Mouse (Mus musculus) C2C12 (cell line): ENCODE measurements around the gene Mmp11. TPM values are rescaled to one million over a fixed set of nuclear protein-coding genes. Genes with fewer than 3 reads are reported as not detected.

Source experiments
- H3K27me3 ChIP-seq: one replicate; pipeline ENCODE4 v1.6.1; 2011; ENCODE audit not compliant: control insufficient read depth, insufficient read depth, insufficient read length
- H3K36me3 ChIP-seq: one replicate; pipeline ENCODE4 v1.6.1; 2011; ENCODE audit not compliant: control insufficient read depth, insufficient read depth
- H3K4me3 ChIP-seq: one replicate; pipeline ENCODE4 v1.5.1; 2011; ENCODE audit warnings: mild to moderate bottlenecking, control low read depth; ENCODE audit not compliant: poor library complexity, insufficient read depth, severe bottlenecking
- H3K79me2 ChIP-seq: one replicate; pipeline ENCODE4 v1.6.1; 2011; ENCODE audit not compliant: control insufficient read depth, insufficient read depth
- H3K79me3 ChIP-seq: one replicate; pipeline ENCODE4 v1.6.1; 2011; ENCODE audit warnings: low read depth, control low read depth
- H3ac ChIP-seq: one replicate; pipeline ENCODE3; 2011; ENCODE audit warnings: low read depth; ENCODE audit not compliant: control insufficient read depth, insufficient read length
- CEBPB ChIP-seq: IDR thresholded peaks from one replicate; pipeline ENCODE4 v1.6.1; 2011; ENCODE audit warnings: low read depth, mild to moderate bottlenecking, control low read depth, moderate library complexity
- CTCF ChIP-seq: IDR thresholded peaks from one replicate; pipeline ENCODE4 v1.5.1; 2011; ENCODE audit not compliant: control insufficient read depth, insufficient read depth, insufficient read length
- FOSL1 ChIP-seq: IDR thresholded peaks from one replicate; pipeline ENCODE4 v1.8.0; 2011; ENCODE audit warnings: mild to moderate bottlenecking, low read length; ENCODE audit not compliant: poor library complexity, insufficient read depth, severe bottlenecking
- MAX ChIP-seq: IDR thresholded peaks from one replicate; pipeline ENCODE4 v1.6.1; 2011; ENCODE audit warnings: mild to moderate bottlenecking, control low read depth
- MYOD1 ChIP-seq: IDR thresholded peaks from one replicate; pipeline ENCODE4 v1.6.1; 2011; ENCODE audit warnings: low read depth; ENCODE audit not compliant: control insufficient read depth, insufficient read length
- MYOG ChIP-seq: IDR thresholded peaks from one replicate; pipeline ENCODE4 v1.6.1; 2011; ENCODE audit not compliant: control insufficient read depth, insufficient read length; ENCODE audit errors: extremely low read depth
- USF1 ChIP-seq: IDR thresholded peaks from one replicate; pipeline ENCODE4 v1.6.1; 2011; ENCODE audit warnings: low read depth, mild to moderate bottlenecking, control low read depth, moderate library complexity
- long read RNA-seq, 2 experiments: library from polyadenylated mRNA; unstranded; transcript quantifications; one replicate each; pipeline ENCODE4 v2.0.0; 2019 to 2020
- polyA plus RNA-seq: library from polyadenylated mRNA; unstranded; fragments of >200 nt; fragmentation: generic; extraction: Trizol; gene quantifications from one replicate; pipeline ENCODE4 v1.2.1, GENCODE M21; 2012; ENCODE audit warnings: missing spikeins

The Mmp11 gene
- polyA plus RNA-seq = 53.2 TPM
- long read RNA-seq, experiment 1, transcript Mmp11-201 (8 exons, 2,288 nt) = major isoform, 19 of 33 reads
- long read RNA-seq, experiment 1, partial matches to known transcripts = 8 of 33 reads
- long read RNA-seq, experiment 1, other reads (novel, unspliced or antisense) = 5 of 33 reads
- long read RNA-seq, experiment 2, transcript Mmp11-201 (8 exons, 2,288 nt) = major isoform, 113 of 155 reads
- long read RNA-seq, experiment 2, transcript Mmp11-202 (9 exons, 1,793 nt) = minor isoform, 12 of 155 reads
- long read RNA-seq, experiment 2, partial matches to known transcripts = 3 of 155 reads
- long read RNA-seq, experiment 2, other reads (novel, unspliced or antisense) = 27 of 155 reads

GRCm38 (mm10) chr10:75935680-75936541, at the start of gene Mmp11:
Gene Mmp11 (minus strand): TSS chr10:75936496.
- no peak for TF ChIP-seq MYOG
- no peak for TF ChIP-seq MYOD1
- no peak for TF ChIP-seq USF1
- no peak for TF ChIP-seq FOSL1
- no peak for TF ChIP-seq MAX
- no peak for TF ChIP-seq CTCF
- no peak for TF ChIP-seq CEBPB
- H3ac ChIP-seq = peak within 1 kb of the TSS; percentile 4
- no peaks in the 10 kb centered on the region for H3K27me3 ChIP-seq
- H3K4me3 ChIP-seq = peak within 1 kb of the TSS; percentile 21
- peaks cover 1% of the 10 kb centered on the region for H3K79me3 ChIP-seq
- no peaks in the 10 kb centered on the region for H3K36me3 ChIP-seq
- H3K79me2 ChIP-seq = peaks cover 9% of the 10 kb centered on the region

- H3K79me3 ChIP-seq = no peaks in the 10 kb centered on the region
- H3K79me2 ChIP-seq = no peaks in the 10 kb centered on the region
- H3K36me3 ChIP-seq = no peaks in the 10 kb centered on the region
- TF ChIP-seq MYOG = no peak
- no peak for TF ChIP-seq CTCF
- no peak for TF ChIP-seq CEBPB
- no peak for TF ChIP-seq MAX
- TF ChIP-seq MYOD1 = no peak
- TF ChIP-seq FOSL1 = no peak
- no peak for TF ChIP-seq USF1
- peaks cover 15% of the 10 kb centered on the region for H3K27me3 ChIP-seq
- no peak overlapping the region for H3ac ChIP-seq
- no peak overlapping the region for H3K4me3 ChIP-seq
These were observed 43.1 kb upstream of the Mmp11 start for GRCm38 (mm10) chr10:75979432-75979831.

GRCm38 (mm10) chr10:75978835-75979157, 42.5 kb upstream of the Mmp11 start:
- Histone ChIP-seq H3ac (no peak overlapping the region), H3K36me3 (no peaks in the 10 kb centered on the region), H3K4me3 (no peak overlapping the region), H3K79me3 (no peaks in the 10 kb centered on the region), H3K27me3 (peaks cover 15% of the 10 kb centered on the region), H3K79me2 (no peaks in the 10 kb centered on the region)
- TF ChIP-seq CEBPB = no peak
- no peak for TF ChIP-seq FOSL1
- TF ChIP-seq MYOD1 = no peak
- no peak for TF ChIP-seq MAX
- no peak for TF ChIP-seq CTCF
- TF ChIP-seq USF1 = no peak
- TF ChIP-seq MYOG = no peak

GRCm38 (mm10) chr10:75978119-75978834, 42.0 kb upstream of the Mmp11 start:
- no peaks in the 10 kb centered on the region for H3K79me2 ChIP-seq
- TF ChIP-seq MYOD1 = no peak
- TF ChIP-seq USF1 = no peak
- TF ChIP-seq MAX = no peak
- TF ChIP-seq FOSL1 = no peak
- TF ChIP-seq CEBPB = no peak
- TF ChIP-seq CTCF = no peak
- no peak for TF ChIP-seq MYOG
- no peak overlapping the region for H3ac ChIP-seq
- H3K36me3 ChIP-seq = no peaks in the 10 kb centered on the region
- peaks cover 12% of the 10 kb centered on the region for H3K27me3 ChIP-seq
- H3K79me3 ChIP-seq = no peaks in the 10 kb centered on the region
- no peak overlapping the region for H3K4me3 ChIP-seq

- H3K4me3 ChIP-seq = no peak overlapping the region
- H3K27me3 ChIP-seq = peaks cover 11% of the 10 kb centered on the region
- H3K79me3 ChIP-seq = no peaks in the 10 kb centered on the region
- peak; percentile 37 for TF ChIP-seq CTCF
- no peak for TF ChIP-seq MYOG
- H3K36me3 ChIP-seq = no peaks in the 10 kb centered on the region
- H3ac ChIP-seq = no peak overlapping the region
- no peaks in the 10 kb centered on the region for H3K79me2 ChIP-seq
These were observed 38.9 kb upstream of the Mmp11 start for GRCm38 (mm10) chr10:75975216-75975615.

- H3K79me2 ChIP-seq = no peaks in the 10 kb centered on the region
- TF ChIP-seq MAX (no peak), MYOD1 (no peak), FOSL1 (no peak), MYOG (no peak), CEBPB (no peak), CTCF (no peak), USF1 (no peak)
- H3K4me3 ChIP-seq = no peak overlapping the region
- H3ac ChIP-seq = no peak overlapping the region
- no peaks in the 10 kb centered on the region for H3K36me3 ChIP-seq
- H3K27me3 ChIP-seq = peaks cover 6% of the 10 kb centered on the region
- no peaks in the 10 kb centered on the region for H3K79me3 ChIP-seq
These were observed 37.5 kb upstream of the Mmp11 start for GRCm38 (mm10) chr10:75973846-75974245.
